Mouse (Mus musculus) layer of hippocampus, postnatal 14 days (tissue): ENCODE data around the gene Borcs5. TPM values are rescaled to one million over a fixed set of nuclear protein-coding genes. Genes with fewer than 3 reads are reported as not detected.
"Not testable (repeated sequence)": the region's sequence is repeated elsewhere in the genome, so short reads cannot be mapped to it uniquely, and the experiment has no call there.

Experiments used
- DNase-seq, 2 experiments: peaks; one replicate each; pipeline ENCODE4 v3.0.0; 2021 to 2022; ENCODE audit warnings: low spot score in 2 of 2, mixed read lengths in 1 of 2
- total RNA-seq, 2 experiments: library from RNA; stranded (reverse); gene quantifications; 2 replicates each; pipeline ENCODE4 v1.2.3; 2021

Gene Borcs5
- total RNA-seq, 2 experiments from 2014 or later: 31.9 to 32.9 TPM

- no peak for DNase-seq
Observed at GRCm38 (mm10) chr6:134669179-134669865, 30.0 kb downstream of the Borcs5 start.

- no peak for DNase-seq
Observed at GRCm38 (mm10) chr6:134670881-134671411, 31.6 kb downstream of the Borcs5 start.

- not testable (repeated sequence) for DNase-seq
Observed at GRCm38 (mm10) chr6:134673712-134674111, 34.4 kb downstream of the Borcs5 start.

GRCm38 (mm10) chr6:134677504-134677903, 38.2 kb downstream of the Borcs5 start:
- DNase-seq: no peak

GRCm38 (mm10) chr6:134678037-134678436, 38.7 kb downstream of the Borcs5 start:
- DNase-seq: no peak

GRCm38 (mm10) chr6:134679330-134679729, 40.0 kb downstream of the Borcs5 start:
- DNase-seq: not testable (repeated sequence)

- DNase-seq: no peak
Observed at GRCm38 (mm10) chr6:134684354-134684915, 45.1 kb downstream of the Borcs5 start.

GRCm38 (mm10) chr6:134685040-134685439, 45.7 kb downstream of the Borcs5 start:
- DNase-seq: no peak

- DNase-seq: no peak
Observed at GRCm38 (mm10) chr6:134685515-134685914, 46.2 kb downstream of the Borcs5 start.

GRCm38 (mm10) chr6:134694498-134694897, 55.2 kb downstream of the Borcs5 start:
- DNase-seq: no peak

GRCm38 (mm10) chr6:134694988-134695387, 55.7 kb downstream of the Borcs5 start:
- DNase-seq: no peak

- DNase-seq: no peak
Observed at GRCm38 (mm10) chr6:134695625-134696024, 56.3 kb downstream of the Borcs5 start.

- DNase-seq: peak in 1 of 2 experiments; percentile 40
Observed at GRCm38 (mm10) chr6:134696146-134696545, 56.8 kb downstream of the Borcs5 start.

GRCm38 (mm10) chr6:134696554-134696953, 57.2 kb downstream of the Borcs5 start:
- no peak for DNase-seq

GRCm38 (mm10) chr6:134698243-134698642, 58.9 kb downstream of the Borcs5 start:
- no peak for DNase-seq

- no peak for DNase-seq
Observed at GRCm38 (mm10) chr6:134700451-134701210, 61.3 kb downstream of the Borcs5 start.

- DNase-seq: no peak
Observed at GRCm38 (mm10) chr6:134701211-134701602, 61.9 kb downstream of the Borcs5 start.

- no peak for DNase-seq
Observed at GRCm38 (mm10) chr6:134702184-134702583, 62.9 kb downstream of the Borcs5 start.

GRCm38 (mm10) chr6:134703053-134703690, 63.9 kb downstream of the Borcs5 start:
- DNase-seq: no peak

GRCm38 (mm10) chr6:134706467-134706866, 67.2 kb downstream of the Borcs5 start:
- DNase-seq: no peak

- DNase-seq: no peak
Observed at GRCm38 (mm10) chr6:134710020-134710419, 70.7 kb downstream of the Borcs5 start.
